Mouse (Mus musculus) MEL-GATA-1-ER (cell line): Measurements from ENCODE around the gene Fgf12.

Experiments used
- DNase-seq: peaks from one replicate; pipeline ENCODE4 v3.0.0-alpha.2; 2012; ENCODE audit warnings: low read depth; ENCODE audit errors: extremely low read depth

Fgf12 gene

GRCm38 (mm10) chr16:28479022-28479421, 273.8 kb downstream of the Fgf12 start:
- DNase-seq = no peak

- DNase-seq = no peak
Measured at GRCm38 (mm10) chr16:28476651-28477050, 276.2 kb downstream of the Fgf12 start.

GRCm38 (mm10) chr16:28475553-28475952, 277.3 kb downstream of the Fgf12 start:
- DNase-seq = no peak

DNA sequence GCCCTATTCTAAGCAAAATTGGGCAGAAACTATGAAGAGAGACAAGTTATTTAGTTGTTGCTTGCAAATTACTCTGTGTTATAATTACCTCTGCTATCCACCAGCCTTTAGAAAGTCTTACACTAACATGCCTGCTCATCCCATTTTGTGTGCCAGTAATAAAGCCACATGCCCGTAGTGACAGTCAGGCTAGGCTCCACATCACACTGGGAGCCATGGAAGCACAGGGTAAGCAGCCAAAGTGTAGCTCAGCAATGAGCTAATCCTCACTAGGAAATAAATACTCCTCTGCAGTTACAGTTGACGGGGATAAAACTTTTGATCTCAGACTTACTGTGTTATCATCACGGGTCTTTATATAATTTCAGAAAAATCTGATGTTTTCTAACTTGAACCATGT, 298.0 kb downstream of the Fgf12 start:
- no peak for DNase-seq

GRCm38 (mm10) chr16:28447114-28447455, 305.8 kb downstream of the Fgf12 start:
- no peak for DNase-seq

DNA sequence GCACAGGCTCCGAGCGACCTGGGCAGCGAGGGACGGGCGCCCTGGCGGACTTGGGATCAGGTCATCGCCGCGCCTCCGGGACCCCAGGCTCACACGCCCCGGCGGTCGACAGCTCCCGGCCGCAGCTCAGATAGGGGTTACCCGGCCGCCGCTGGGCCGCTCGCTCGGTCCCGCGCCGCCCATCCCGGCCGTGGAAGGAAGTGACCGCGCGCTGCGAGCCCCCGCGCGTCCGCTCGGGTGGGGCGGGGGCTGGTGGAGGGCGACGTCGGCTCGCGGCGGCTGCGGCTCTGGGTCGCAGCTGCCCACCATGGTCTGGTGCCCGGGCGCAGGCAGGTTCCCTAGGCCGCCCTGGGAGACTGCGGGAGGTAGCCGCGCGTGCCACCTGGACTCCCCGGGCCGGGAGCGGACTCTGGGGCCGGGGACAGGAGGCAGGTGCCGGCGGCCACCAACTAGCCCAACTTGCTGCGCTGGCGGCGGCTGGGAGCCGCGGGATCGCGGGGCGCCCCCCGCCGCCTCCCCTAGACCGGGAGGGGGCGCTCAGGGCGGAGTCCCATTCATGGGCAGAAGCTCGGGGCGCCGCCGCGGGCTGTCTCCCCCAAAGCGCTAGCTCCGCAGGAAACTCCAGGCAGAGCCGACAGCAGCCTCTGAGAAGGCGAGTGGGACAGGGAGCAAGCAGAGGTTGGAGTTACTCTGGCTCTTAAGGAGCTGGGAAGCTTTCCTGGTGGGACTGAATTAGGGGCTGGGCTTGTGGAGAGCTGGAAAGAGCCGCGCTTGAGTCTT, 306.3 kb downstream of the Fgf12 start:
- DNase-seq = no peak

GRCm38 (mm10) chr16:28445800-28446333, 307.0 kb downstream of the Fgf12 start:
- DNase-seq = no peak

GRCm38 (mm10) chr16:28444993-28445799, 307.7 kb downstream of the Fgf12 start:
- DNase-seq = no peak

- no peak for DNase-seq
Measured at GRCm38 (mm10) chr16:28421617-28422016, 331.3 kb downstream of the Fgf12 start.

- no peak for DNase-seq
Measured at GRCm38 (mm10) chr16:28419693-28420299, 333.1 kb downstream of the Fgf12 start.

GRCm38 (mm10) chr16:28411210-28411817, 341.6 kb downstream of the Fgf12 start:
- DNase-seq = no peak

- no peak for DNase-seq
Measured at GRCm38 (mm10) chr16:28408294-28408693, 344.6 kb downstream of the Fgf12 start.

- DNase-seq = no peak
Measured at GRCm38 (mm10) chr16:28407892-28408291, 345.0 kb downstream of the Fgf12 start.

GRCm38 (mm10) chr16:28404156-28404555, 348.7 kb downstream of the Fgf12 start:
- DNase-seq = no peak

GRCm38 (mm10) chr16:28402701-28403100, 350.2 kb downstream of the Fgf12 start:
- DNase-seq = no peak

DNA sequence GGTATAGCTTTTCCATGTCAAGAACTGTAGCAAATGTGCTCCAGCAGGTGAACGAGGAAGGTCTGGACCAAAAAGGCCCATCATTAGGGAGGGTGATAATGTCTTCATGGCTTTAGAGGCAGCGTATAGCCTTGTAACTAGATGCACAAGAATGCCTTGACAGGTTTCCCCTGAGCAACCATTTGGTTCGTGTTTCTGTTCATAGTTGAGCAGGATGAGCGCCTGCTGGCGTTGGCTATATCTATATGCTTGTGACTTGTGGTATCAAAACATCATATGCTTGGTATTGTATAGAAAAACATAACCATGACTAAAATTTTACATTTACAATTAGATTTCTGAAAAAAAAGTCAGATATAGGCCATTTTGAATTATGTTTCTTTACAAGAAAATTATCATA, 361.6 kb downstream of the Fgf12 start:
- no peak for DNase-seq

DNA sequence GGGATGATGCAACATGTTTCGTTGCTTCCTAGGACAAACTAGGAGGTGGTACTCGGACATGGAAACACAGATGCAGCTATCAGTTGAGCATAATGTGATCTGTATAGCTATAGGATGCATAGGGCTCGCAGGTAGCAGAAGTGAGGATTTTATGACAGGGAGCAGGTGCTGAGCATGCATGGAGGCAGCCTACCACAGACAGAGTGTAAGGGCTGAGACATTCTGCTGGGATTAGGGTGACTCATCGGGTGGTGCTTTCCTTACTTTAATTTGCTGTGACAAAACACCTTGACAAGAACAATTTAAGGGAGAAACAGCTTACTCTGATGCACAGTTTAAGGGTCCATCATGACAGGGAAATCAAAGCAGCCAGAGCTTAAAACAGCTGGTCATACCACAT, 363.8 kb downstream of the Fgf12 start:
- DNase-seq = no peak

- no peak for DNase-seq
Measured at GRCm38 (mm10) chr16:28374790-28375189, 378.1 kb downstream of the Fgf12 start.

DNA sequence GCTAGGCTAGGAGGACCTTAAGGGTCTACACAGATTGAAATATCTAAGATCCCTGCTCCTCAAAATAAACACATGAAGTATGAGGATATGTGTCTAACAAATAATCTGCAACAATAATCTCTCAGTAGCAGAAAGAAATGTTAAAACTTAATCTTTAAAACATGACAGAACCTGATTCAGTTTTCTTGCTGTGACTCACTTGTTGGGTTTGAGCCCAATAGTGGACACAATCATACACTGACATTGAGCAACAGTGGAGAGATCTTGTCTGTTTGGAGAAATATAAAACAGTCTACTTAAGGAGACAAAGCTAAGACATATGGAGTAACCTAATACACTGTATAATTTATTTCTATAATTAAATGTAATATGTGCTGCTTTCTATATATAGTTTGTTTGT, 379.6 kb downstream of the Fgf12 start:
- DNase-seq = no peak

- DNase-seq = no peak
Measured at GRCm38 (mm10) chr16:28350624-28351023, 402.2 kb downstream of the Fgf12 start.

DNA sequence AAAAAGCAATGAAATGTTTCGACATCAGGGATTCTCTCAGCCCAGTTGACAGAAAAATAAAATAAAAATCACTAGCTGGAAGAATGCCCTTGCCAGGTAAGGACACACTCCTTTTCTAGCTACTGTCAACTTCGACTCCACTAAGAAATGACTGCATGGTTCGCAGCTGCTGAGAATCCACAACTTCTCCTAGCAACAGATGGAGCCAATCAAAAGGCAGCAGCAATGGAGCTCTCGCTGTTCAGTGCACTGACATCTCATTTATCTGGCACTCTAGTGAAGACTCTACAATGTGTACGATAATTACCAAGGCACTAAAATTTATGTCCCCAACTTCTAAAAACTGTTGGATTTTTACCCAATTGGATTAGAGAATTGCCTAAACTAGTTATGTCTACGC, 407.5 kb downstream of the Fgf12 start:
- no peak for DNase-seq

GRCm38 (mm10) chr16:28337930-28338329, 414.9 kb downstream of the Fgf12 start:
- DNase-seq = no peak
